Mouse (Mus musculus): Measurements from ENCODE around the gene Olfr167. TPM values are rescaled to one million over a fixed set of nuclear protein-coding genes. Genes with fewer than 3 reads are reported as not detected.
"Not testable (repeated sequence)": the region's sequence is repeated elsewhere in the genome, so short reads cannot be mapped to it uniquely, and the experiment has no call there.

Olfr167 gene
- not detected in 2 replicates for polyA plus RNA-seq (2012; ENCODE audit: insufficient read depth, insufficient read length, missing spikeins)

GRCm38 (mm10) chr16:19522166-19522565, at the start of gene Olfr167:
Gene Olfr167 (minus strand): TSS chr16:19522266.
- Histone ChIP-seq H3K4me3 (ENCODE audit: insufficient read depth, low read depth, low read length) (no peak within 1 kb of the TSS), H3K4me1 (ENCODE audit: control insufficient read depth, insufficient read depth, insufficient read length, low read length) (no peaks in the 10 kb centered on the region), H3K27ac (replicated peaks; ENCODE audit: low read depth, low read length) (no peak within 1 kb of the TSS)

GRCm38 (mm10) chr16:19571709-19572108, 49.6 kb upstream of the Olfr167 start, which contains the start of gene Olfr169:
Gene Olfr169 (minus strand): TSS chr16:19571809.
- H3K4me1 ChIP-seq (ENCODE audit: control insufficient read depth, insufficient read depth, insufficient read length, low read length); H3K4me3 ChIP-seq (ENCODE audit: insufficient read depth, low read depth, low read length); H3K27ac ChIP-seq (replicated peaks; ENCODE audit: low read depth, low read length): not testable (repeated sequence)

- not testable (repeated sequence) for H3K27ac ChIP-seq (replicated peaks; ENCODE audit: low read depth, low read length); H3K4me1 ChIP-seq (ENCODE audit: control insufficient read depth, insufficient read depth, insufficient read length, low read length); H3K4me3 ChIP-seq (ENCODE audit: insufficient read depth, low read depth, low read length)
These were observed 31.4 kb upstream of the Olfr167 start for GRCm38 (mm10) chr16:19553429-19553828.

- not testable (repeated sequence) for H3K4me1 ChIP-seq (ENCODE audit: control insufficient read depth, insufficient read depth, insufficient read length, low read length); H3K27ac ChIP-seq (replicated peaks; ENCODE audit: low read depth, low read length); H3K4me3 ChIP-seq (ENCODE audit: insufficient read depth, low read depth, low read length)
These were observed 30.2 kb upstream of the Olfr167 start for GRCm38 (mm10) chr16:19552246-19552645.

- no peak within 1 kb of the TSS for H3K4me3 ChIP-seq (ENCODE audit: insufficient read depth, low read depth, low read length)
- H3K4me1 ChIP-seq (ENCODE audit: control insufficient read depth, insufficient read depth, insufficient read length, low read length), result no peaks in the 10 kb centered on the region
- H3K27ac ChIP-seq (replicated peaks; ENCODE audit: low read depth, low read length), result no peak within 1 kb of the TSS
These were observed 13.4 kb upstream of the Olfr167 start, which contains the start of gene Olfr168 for GRCm38 (mm10) chr16:19535455-19535854. Gene Olfr168 (minus strand): TSS chr16:19535555.

GRCm38 (mm10) chr16:19483394-19483793, 38.7 kb downstream of the Olfr167 start, which contains the start of gene Olfr166:
Gene Olfr166 (plus strand): TSS chr16:19483694.
- Histone ChIP-seq H3K4me1 (ENCODE audit: control insufficient read depth, insufficient read depth, insufficient read length, low read length) (no peaks in the 10 kb centered on the region), H3K4me3 (ENCODE audit: insufficient read depth, low read depth, low read length) (no peak within 1 kb of the TSS), H3K27ac (replicated peaks; ENCODE audit: low read depth, low read length) (no peak within 1 kb of the TSS)

- no peak overlapping the region for H3K4me3 ChIP-seq (ENCODE audit: insufficient read depth, low read depth, low read length)
- no peak overlapping the region for H3K27ac ChIP-seq (replicated peaks; ENCODE audit: low read depth, low read length)
- no peaks in the 10 kb centered on the region for H3K4me1 ChIP-seq (ENCODE audit: control insufficient read depth, insufficient read depth, insufficient read length, low read length)
These were observed 57.7 kb downstream of the Olfr167 start for GRCm38 (mm10) chr16:19464365-19464764.

Other genes starting within 250 kb of the Olfr167 start
- not detected in 2 replicates for gene Olfr164, start 208.2 kb downstream of the Olfr167 start, polyA plus RNA-seq (2012; ENCODE audit: insufficient read depth, insufficient read length, missing spikeins)
- gene Olfr165, start 99.1 kb downstream of the Olfr167 start, polyA plus RNA-seq (2012; ENCODE audit: insufficient read depth, insufficient read length, missing spikeins), result not detected in 2 replicates
- not detected in 2 replicates for gene Olfr166, start 38.6 kb downstream of the Olfr167 start, polyA plus RNA-seq (2012; ENCODE audit: insufficient read depth, insufficient read length, missing spikeins)
- not detected in 2 replicates for gene Olfr168, start 13.3 kb upstream of the Olfr167 start, polyA plus RNA-seq (2012; ENCODE audit: insufficient read depth, insufficient read length, missing spikeins)
- not detected in 2 replicates for gene Olfr169, start 49.5 kb upstream of the Olfr167 start, polyA plus RNA-seq (2012; ENCODE audit: insufficient read depth, insufficient read length, missing spikeins)
- gene Olfr170, start 89.6 kb upstream of the Olfr167 start, polyA plus RNA-seq (2012; ENCODE audit: insufficient read depth, insufficient read length, missing spikeins), result not detected in 2 replicates
- gene Olfr171, start 107.7 kb upstream of the Olfr167 start, polyA plus RNA-seq (2012; ENCODE audit: insufficient read depth, insufficient read length, missing spikeins), result not detected in 2 replicates
- not detected in 2 replicates for gene Lamp3, start 184.1 kb upstream of the Olfr167 start, polyA plus RNA-seq (2012; ENCODE audit: insufficient read depth, insufficient read length, missing spikeins)
- not detected in 2 replicates for gene B3gnt5, start 237.9 kb upstream of the Olfr167 start, polyA plus RNA-seq (2012; ENCODE audit: insufficient read depth, insufficient read length, missing spikeins)